Mouse (Mus musculus) thymus, postnatal 10 days (tissue): Measurements from ENCODE around the gene Anapc2.

ENCODE experiments used
- DNase-seq, 2 experiments: peaks; one replicate each; pipeline ENCODE4 v3.0.0; 2021; ENCODE audit warnings: low spot score in 2 of 2

The Anapc2 gene

GRCm38 (mm10) chr2:25271827-25272511 is at the start of gene Anapc2, which contains the start of gene Ssna1:
Gene Anapc2, plus strand, starts transcription at chr2:25272478.
Gene Ssna1, minus strand, starts transcription at chr2:25272438.
- DNase-seq = peak; percentile 94 to 97

GRCm38 (mm10) chr2:25223681-25224491 is 48.4 kb upstream of the Anapc2 start:
- peak; percentile 76 to 78 for DNase-seq

- no peak for DNase-seq
These were observed 47.8 kb upstream of the Anapc2 start, which contains the start of gene Tubb4b for GRCm38 (mm10) chr2:25224492-25224765. Gene Tubb4b, minus strand, starts transcription at chr2:25224702.

- DNase-seq = peak; percentile 95 to 99
These were observed 47.2 kb upstream of the Anapc2 start for GRCm38 (mm10) chr2:25224766-25225752.

- DNase-seq = no peak
These were observed 46.4 kb upstream of the Anapc2 start for GRCm38 (mm10) chr2:25225811-25226379.

GRCm38 (mm10) chr2:25226864-25227263 is 45.4 kb upstream of the Anapc2 start:
- no peak for DNase-seq

GRCm38 (mm10) chr2:25227406-25227805 is 44.9 kb upstream of the Anapc2 start:
- no peak for DNase-seq

- DNase-seq = peak; percentile 78 to 93
These were observed 43.8 kb upstream of the Anapc2 start for GRCm38 (mm10) chr2:25228431-25228889.

GRCm38 (mm10) chr2:25228995-25229530 is 43.2 kb upstream of the Anapc2 start:
- DNase-seq = peak in 1 of 2 experiments; percentile 12

GRCm38 (mm10) chr2:25229582-25229981 is 42.7 kb upstream of the Anapc2 start:
- no peak for DNase-seq

GRCm38 (mm10) chr2:25230581-25230980 is 41.7 kb upstream of the Anapc2 start:
- DNase-seq = no peak

GRCm38 (mm10) chr2:25231038-25231437 is 41.2 kb upstream of the Anapc2 start:
- no peak for DNase-seq

- no peak for DNase-seq
These were observed 38.9 kb upstream of the Anapc2 start for GRCm38 (mm10) chr2:25233421-25233820.

- DNase-seq = no peak
These were observed 38.2 kb upstream of the Anapc2 start, which contains the start of gene Slc34a3 for GRCm38 (mm10) chr2:25234050-25234449. Gene Slc34a3, minus strand, starts transcription at chr2:25234364.

- DNase-seq = no peak
These were observed 37.6 kb upstream of the Anapc2 start for GRCm38 (mm10) chr2:25234551-25235220.

GRCm38 (mm10) chr2:25236614-25237013 is 35.7 kb upstream of the Anapc2 start, which contains the start of gene Rnf224:
Gene Rnf224, minus strand, starts transcription at chr2:25236787.
- DNase-seq = no peak

GRCm38 (mm10) chr2:25237522-25237921 is 34.8 kb upstream of the Anapc2 start:
- DNase-seq = no peak

GRCm38 (mm10) chr2:25238106-25238505 is 34.2 kb upstream of the Anapc2 start:
- DNase-seq = no peak

- no peak for DNase-seq
These were observed 32.5 kb upstream of the Anapc2 start for GRCm38 (mm10) chr2:25239766-25240165.

GRCm38 (mm10) chr2:25240310-25240709 is 32.0 kb upstream of the Anapc2 start:
- no peak for DNase-seq
